Mouse (Mus musculus): ENCODE results near the gene Tubgcp4.

Gene Tubgcp4

GRCm38 (mm10) chr2:121204276-121204675 is 33.8 kb downstream of the Tubgcp4 start:
- DNase-seq (ENCODE audit: low read depth) = no peak

GRCm38 (mm10) chr2:121206541-121206940 is 36.1 kb downstream of the Tubgcp4 start:
- no peak for DNase-seq (ENCODE audit: low read depth)

GRCm38 (mm10) chr2:121214491-121214890 is 44.0 kb downstream of the Tubgcp4 start:
- DNase-seq (ENCODE audit: low read depth) = no peak

GRCm38 (mm10) chr2:121219177-121219576 is 48.7 kb downstream of the Tubgcp4 start:
- no peak for DNase-seq (ENCODE audit: low read depth)

- no peak for DNase-seq (ENCODE audit: low read depth)
Measured at GRCm38 (mm10) chr2:121219994-121220393, 49.5 kb downstream of the Tubgcp4 start.

- DNase-seq (ENCODE audit: low read depth) = no peak
Measured at GRCm38 (mm10) chr2:121223010-121223409, 52.6 kb downstream of the Tubgcp4 start.

- DNase-seq (ENCODE audit: low read depth) = no peak
Measured at GRCm38 (mm10) chr2:121228135-121228534, 57.7 kb downstream of the Tubgcp4 start.

GRCm38 (mm10) chr2:121235460-121236072 is 65.1 kb downstream of the Tubgcp4 start:
- DNase-seq (ENCODE audit: low read depth) = no peak

GRCm38 (mm10) chr2:121239426-121239825 is 69.0 kb downstream of the Tubgcp4 start:
- DNase-seq (ENCODE audit: low read depth) = no peak

GRCm38 (mm10) chr2:121244099-121244498 is 73.6 kb downstream of the Tubgcp4 start:
- DNase-seq (ENCODE audit: low read depth) = no peak

All from naive thymus-derived CD4-positive, alpha-beta T cell, adult 2 months (primary cell).